Mouse (Mus musculus): ENCODE measurements around the gene Olfr765. TPM values are rescaled to one million over a fixed set of nuclear protein-coding genes. Genes with fewer than 3 reads are reported as not detected.

The Olfr765 gene
- not detected for total RNA-seq (2023)

GRCm38 (mm10) chr10:129049898-129050297 is at the start of gene Olfr765:
TSS of gene Olfr765 (minus strand) at chr10:129049998.

GRCm38 (mm10) chr10:129099275-129099674 is 49.5 kb upstream of the Olfr765 start, which contains the start of gene Olfr768:
TSS of gene Olfr768 (minus strand) at chr10:129099375.

GRCm38 (mm10) chr10:129082810-129083209 is 33.0 kb upstream of the Olfr765 start, which contains the start of gene Olfr767:
TSS of gene Olfr767 (minus strand) at chr10:129082910.

GRCm38 (mm10) chr10:129068877-129069276 is 19.1 kb upstream of the Olfr765 start, which contains the start of gene Olfr766-ps1:
TSS of gene Olfr766-ps1 (minus strand) at chr10:129068977.

GRCm38 (mm10) chr10:129039796-129040195 is 10.0 kb downstream of the Olfr765 start, which contains the start of gene Olfr764-ps1:
TSS of gene Olfr764-ps1 (minus strand) at chr10:129039896.

GRCm38 (mm10) chr10:129010288-129010841 is 39.4 kb downstream of the Olfr765 start, which contains the start of gene Olfr763:
TSS of gene Olfr763 (plus strand) at chr10:129010791.

Other genes starting within 250 kb of the Olfr765 start
- 10 to 100 TPM; 66.0 to 66.8 TPM for gene Dnajc14, start 245.9 kb downstream of the Olfr765 start, total RNA-seq (2023)
- gene Tmem198b, start 245.6 kb downstream of the Olfr765 start, total RNA-seq (2023) = 1 to 10 TPM; 7.9 to 9.1 TPM
- 10 to 100 TPM; 53.9 to 57.4 TPM for gene Sarnp, start 232.7 kb downstream of the Olfr765 start, total RNA-seq (2023)
- gene Ormdl2, start 228.4 kb downstream of the Olfr765 start, total RNA-seq (2023) = 10 to 100 TPM; 15.6 to 25.4 TPM
- 10 to 100 TPM; 10.6 to 12.7 TPM for gene Gdf11, start 158.3 kb downstream of the Olfr765 start, total RNA-seq (2023)
- 1 to 10 TPM; 1.7 to 2.0 TPM for gene Cd63, start 149.0 kb downstream of the Olfr765 start, total RNA-seq (2023)
- gene Rdh5, start 127.1 kb downstream of the Olfr765 start, total RNA-seq (2023) = 1 to 10 TPM; 5.9 to 8.7 TPM
- gene Bloc1s1, start 126.0 kb downstream of the Olfr765 start, total RNA-seq (2023) = 10 to 100 TPM; 76.0 to 97.4 TPM
- gene Itga7, start 116.2 kb downstream of the Olfr765 start, total RNA-seq (2023) = 1 to 10 TPM; 5.7 to 6.4 TPM
- gene Mettl7b, start 89.0 kb downstream of the Olfr765 start, total RNA-seq (2023) = not detected
- 1 to 10 TPM; 1.5 to 2.4 TPM for gene Olfr9, start 60.6 kb downstream of the Olfr765 start, total RNA-seq (2023)
- gene Olfr763, start 39.2 kb downstream of the Olfr765 start, total RNA-seq (2023) = under 1 TPM; 0.26 to 0.33 TPM
- gene Olfr764-ps1, start 10.1 kb downstream of the Olfr765 start, total RNA-seq (2023) = not detected
- gene Olfr766-ps1, start 19.0 kb upstream of the Olfr765 start, total RNA-seq (2023) = not detected
- not detected for gene Olfr767, start 32.9 kb upstream of the Olfr765 start, total RNA-seq (2023)
- gene Olfr768, start 49.4 kb upstream of the Olfr765 start, total RNA-seq (2023) = not detected
- gene Olfr769, start 67.9 kb upstream of the Olfr765 start, total RNA-seq (2023) = not detected
- gene Olfr770, start 89.0 kb upstream of the Olfr765 start, total RNA-seq (2023) = not detected
- gene Olfr771, start 114.8 kb upstream of the Olfr765 start, total RNA-seq (2023) = not detected
- gene Olfr772, start 127.9 kb upstream of the Olfr765 start, total RNA-seq (2023) = not detected
- not detected for gene Olfr773, start 137.4 kb upstream of the Olfr765 start, total RNA-seq (2023)
- gene Olfr774, start 186.2 kb upstream of the Olfr765 start, total RNA-seq (2023) = not detected
- gene Olfr775, start 198.4 kb upstream of the Olfr765 start, total RNA-seq (2023) = under 1 TPM in 1 of 2 experiments, not detected in 1; 0.20 TPM
- gene Olfr776, start 209.1 kb upstream of the Olfr765 start, total RNA-seq (2023) = not detected
- not detected for gene Olfr777, start 221.5 kb upstream of the Olfr765 start, total RNA-seq (2023)

All from T-cell, adult 66 days (primary cell).